ENCODE assay signal across 15 mouse cellular contexts in genomic region chr4:155494891-155495290, GRCm38 (mm10). TPM values are rescaled to one million over a fixed set of nuclear protein-coding genes. Genes with fewer than 3 reads are reported as not detected.
DNase-seq lines count a peak whose midpoint lies in the region; ATAC-seq lines count a peak whose summit lies in the region.
"Had no signal": no experiment of that assay in that cellular context is flagged by ENCODE, and none has a peak within 500 bp of the region (broad histone marks: within the 10 kb centered on the region; RNA-seq: fewer than 3 reads in every experiment).

No protein-coding gene starts in this region.

- H3K9ac ChIP-seq in neural tube, embryonic 12.5 days = 0 out of 2 replicates have a peak overlapping the region, but pooled peaks have one; percentile 17
- no peak overlapping the region for H3K9ac ChIP-seq in hindbrain, embryonic 15.5 days
- no peak overlapping the region for H3K9ac ChIP-seq in midbrain, embryonic 15.5 days
- H3K9ac ChIP-seq: limb, embryonic 13.5 days; lung, embryonic 14.5 days had no signal

- no peak for DNase-seq in neural tube, embryonic 10.5 days (ENCODE audit: extremely low spot score, low spot score)
- DNase-seq in cerebellum, postnatal 36 days = no peak
- no peak for DNase-seq in heart, postnatal 36 days
- no peak for DNase-seq in kidney, adult 18-20 months
- DNase-seq: adrenal gland, postnatal 36 days; gastrocnemius, postnatal 10 days; kidney, postnatal 4 days; lung, embryonic 14.5 days had no signal

- H3K36me3 ChIP-seq in neural tube, embryonic 12.5 days = no peaks in the 10 kb centered on the region
- no peaks in the 10 kb centered on the region for H3K36me3 ChIP-seq in hindbrain, embryonic 15.5 days
- no peaks in the 10 kb centered on the region for H3K36me3 ChIP-seq in midbrain, embryonic 15.5 days (replicated peaks)

- no peaks in the 10 kb centered on the region for H3K9me3 ChIP-seq in neural tube, embryonic 12.5 days
- no peaks in the 10 kb centered on the region for H3K9me3 ChIP-seq in hindbrain, embryonic 15.5 days
- no peaks in the 10 kb centered on the region for H3K9me3 ChIP-seq in midbrain, embryonic 15.5 days
- H3K9me3 ChIP-seq: limb, embryonic 13.5 days had no signal

- peak overlapping the region; percentile 77 for H3K4me2 ChIP-seq in neural tube, embryonic 12.5 days (replicated peaks)
- peak overlapping the region; percentile 85; the same call in 1 of the 2 replicates for H3K4me2 ChIP-seq in hindbrain, embryonic 15.5 days
- H3K4me2 ChIP-seq in midbrain, embryonic 15.5 days = peak overlapping the region; percentile 22
- H3K4me2 ChIP-seq: heart, embryonic 11.5 days; limb, embryonic 13.5 days had no signal

- H3K27me3 ChIP-seq in neural tube, embryonic 12.5 days (replicated peaks) = no peaks in the 10 kb centered on the region
- H3K27me3 ChIP-seq in hindbrain, embryonic 15.5 days = no peaks in the 10 kb centered on the region
- H3K27me3 ChIP-seq in midbrain, embryonic 15.5 days (replicated peaks) = no peaks in the 10 kb centered on the region
- H3K27me3 ChIP-seq: limb, embryonic 13.5 days had no signal

- no peak overlapping the region for H3K4me3 ChIP-seq in neural tube, embryonic 12.5 days
- no peak overlapping the region for H3K4me3 ChIP-seq in hindbrain, embryonic 15.5 days
- H3K4me3 ChIP-seq in midbrain, embryonic 15.5 days = no peak overlapping the region
- H3K4me3 ChIP-seq: limb, embryonic 13.5 days had no signal

- H3K27ac ChIP-seq in neural tube, embryonic 12.5 days = no peak overlapping the region
- H3K27ac ChIP-seq in hindbrain, embryonic 15.5 days (replicated peaks) = no peak overlapping the region
- H3K27ac ChIP-seq in midbrain, embryonic 15.5 days = no peak overlapping the region
- H3K27ac ChIP-seq: limb, embryonic 13.5 days had no signal

- WGBS in neural tube, embryonic 12.5 days = 81% methylated on average over 4 of the region's 4 CpGs
- WGBS in hindbrain, embryonic 15.5 days = 68% methylated on average over 4 of the region's 4 CpGs
- WGBS in midbrain, embryonic 15.5 days = 57% methylated on average over 4 of the region's 4 CpGs

- intact Hi-C loops in heart, postnatal 36 days (cut with DNase I) = loop anchor here (2.0 kb wide), 1 partner anchor 14 kb away; no protein-coding TSS in a partner anchor

- ATAC-seq in neural tube, embryonic 12.5 days (ENCODE audit: low FRiP score, low read depth) = no peak
- no peak for ATAC-seq in hindbrain, embryonic 15.5 days (ENCODE audit: low FRiP score, low read depth)
- ATAC-seq in midbrain, embryonic 15.5 days (replicated peaks) = no peak

- peaks cover 28% of the 10 kb centered on the region for H3K4me1 ChIP-seq in neural tube, embryonic 12.5 days
- H3K4me1 ChIP-seq in hindbrain, embryonic 15.5 days (replicated peaks) = peaks cover 43% of the 10 kb centered on the region
- peaks cover 52% of the 10 kb centered on the region for H3K4me1 ChIP-seq in midbrain, embryonic 15.5 days

RNA-seq across cellular contexts. Expression of gene Gnb1, which starts 3.7 kb away (rescaled TPM):
- 762 and 837 TPM in 2 replicates for polyA plus RNA-seq in neural tube, embryonic 12.5 days (2016; fragmentation: Nextera tagmentation; extraction: Ambion mirVana)
- 1,056 and 1,102 TPM in 2 replicates for polyA plus RNA-seq in hindbrain, embryonic 15.5 days (2015; fragmentation: Nextera tagmentation; extraction: Ambion mirVana)
- polyA plus RNA-seq in midbrain, embryonic 15.5 days (2015; fragmentation: Nextera tagmentation; extraction: Ambion mirVana) = 1,179 and 1,183 TPM in 2 replicates
- 100 to 1,000 TPM; 176 to 187 TPM for total RNA-seq in heart, postnatal 36 days (2021)

RNA-seq across cellular contexts. Expression of gene Tmem52, which starts 26.0 kb away (rescaled TPM):
- not detected in 2 replicates for polyA plus RNA-seq in neural tube, embryonic 12.5 days (2016; fragmentation: Nextera tagmentation; extraction: Ambion mirVana)
- polyA plus RNA-seq in hindbrain, embryonic 15.5 days (2015; fragmentation: Nextera tagmentation; extraction: Ambion mirVana) = 0.17 TPM in 1 of 2 replicates, not detected in the other
- 0.44 TPM in 1 of 2 replicates, not detected in the other for polyA plus RNA-seq in midbrain, embryonic 15.5 days (2015; fragmentation: Nextera tagmentation; extraction: Ambion mirVana)
- 1 to 10 TPM; 4.5 to 10.0 TPM for total RNA-seq in heart, postnatal 36 days (2021)
- total RNA-seq: megakaryocyte, adult 5-6 weeks had no signal
- polyA plus RNA-seq: heart, embryonic 11.5 days; limb, embryonic 13.5 days; lung, embryonic 14.5 days; neural tube, embryonic 14.5 days had no signal

Comparison
In these comparisons a context has a peak if more than half of its experiments do, and no peak if none do; other contexts are left out.
1. H3K4me2 ChIP-seq: peak in every context shown above with its lines; median percentile 85 in hindbrain, embryonic 15.5 days; 77 in neural tube, embryonic 12.5 days; 22 in midbrain, embryonic 15.5 days.